Mouse (Mus musculus): ENCODE results near the gene Rgs3. TPM values are rescaled to one million over a fixed set of nuclear protein-coding genes. Genes with fewer than 3 reads are reported as not detected.

Gene Rgs3
- polyA plus RNA-seq, 1 experiment from 2014 or later: 49.1 TPM

- Histone ChIP-seq H3K4me3 (replicated peaks; ENCODE audit: low read depth, low read length) (no peak overlapping the region), H3K9me3 (ENCODE audit: control insufficient read depth, low read length) (no peaks in the 10 kb centered on the region), H3K4me2 (ENCODE audit: low read length) (no peak overlapping the region), H3K36me3 (ENCODE audit: control insufficient read depth, insufficient read depth, low read length) (no peaks in the 10 kb centered on the region), H3K9ac (replicated peaks; ENCODE audit: low read length) (no peak overlapping the region), H3K27me3 (ENCODE audit: control insufficient read depth, insufficient read depth, low read length) (no peaks in the 10 kb centered on the region), H3K4me1 (ENCODE audit: control insufficient read depth, insufficient read depth, low read length) (peaks cover 2% of the 10 kb centered on the region; the same call in 1 of the 2 replicates), H3K27ac (replicated peaks; ENCODE audit: low read depth, low read length) (no peak overlapping the region)
- DNase-seq (no peak), ATAC-seq (ENCODE audit: low FRiP score, low TSS enrichment) (no peak)
- 88% methylated on average over 13 of the region's 13 CpGs for WGBS
Measured at GRCm38 (mm10) chr4:62669094-62670071, 109.7 kb downstream of the Rgs3 start.

DNA sequence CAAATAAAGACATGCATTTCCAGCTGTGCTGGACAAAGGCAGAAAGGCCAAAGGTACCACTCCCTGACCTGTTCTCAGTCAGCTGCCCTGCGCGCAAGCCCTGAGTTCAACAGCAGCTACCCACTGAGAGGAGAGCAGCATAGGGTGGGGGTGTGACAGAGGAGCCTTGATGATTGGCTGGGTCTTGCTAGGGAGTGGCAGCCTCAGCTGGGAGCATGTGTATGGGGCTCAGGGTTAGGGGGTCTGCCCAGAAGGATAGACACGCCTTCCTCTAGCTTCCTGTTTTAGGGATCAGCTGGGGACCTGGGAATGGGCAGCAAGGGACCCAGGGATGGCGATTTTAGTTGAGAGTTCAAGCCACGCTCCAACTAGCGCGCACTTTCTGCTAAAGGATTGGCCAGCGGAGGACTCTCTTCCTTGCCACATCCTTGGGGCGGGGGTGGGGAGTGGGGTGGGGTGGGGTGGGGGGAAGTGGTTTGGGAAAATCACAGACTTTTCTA is 113.9 kb downstream of the Rgs3 start:
- peak overlapping the region; percentile 82 for H3K9ac ChIP-seq (replicated peaks; ENCODE audit: low read length)
- no peaks in the 10 kb centered on the region for H3K36me3 ChIP-seq (ENCODE audit: control insufficient read depth, insufficient read depth, low read length)
- peak; percentile 53 for DNase-seq
- peak overlapping the region; percentile 60 for H3K4me3 ChIP-seq (replicated peaks; ENCODE audit: low read depth, low read length)
- peak; percentile 66 for ATAC-seq (ENCODE audit: low FRiP score, low TSS enrichment)
- WGBS: 4% methylated on average over 9 of the region's 9 CpGs
- no peaks in the 10 kb centered on the region for H3K9me3 ChIP-seq (ENCODE audit: control insufficient read depth, low read length)
- H3K4me2 ChIP-seq (ENCODE audit: low read length): peak overlapping the region; percentile 85
- peak overlapping the region; percentile 74 for H3K27ac ChIP-seq (replicated peaks; ENCODE audit: low read depth, low read length)
- no peaks in the 10 kb centered on the region for H3K27me3 ChIP-seq (ENCODE audit: control insufficient read depth, insufficient read depth, low read length)
- peaks cover 40% of the 10 kb centered on the region for H3K4me1 ChIP-seq (ENCODE audit: control insufficient read depth, insufficient read depth, low read length)

DNA sequence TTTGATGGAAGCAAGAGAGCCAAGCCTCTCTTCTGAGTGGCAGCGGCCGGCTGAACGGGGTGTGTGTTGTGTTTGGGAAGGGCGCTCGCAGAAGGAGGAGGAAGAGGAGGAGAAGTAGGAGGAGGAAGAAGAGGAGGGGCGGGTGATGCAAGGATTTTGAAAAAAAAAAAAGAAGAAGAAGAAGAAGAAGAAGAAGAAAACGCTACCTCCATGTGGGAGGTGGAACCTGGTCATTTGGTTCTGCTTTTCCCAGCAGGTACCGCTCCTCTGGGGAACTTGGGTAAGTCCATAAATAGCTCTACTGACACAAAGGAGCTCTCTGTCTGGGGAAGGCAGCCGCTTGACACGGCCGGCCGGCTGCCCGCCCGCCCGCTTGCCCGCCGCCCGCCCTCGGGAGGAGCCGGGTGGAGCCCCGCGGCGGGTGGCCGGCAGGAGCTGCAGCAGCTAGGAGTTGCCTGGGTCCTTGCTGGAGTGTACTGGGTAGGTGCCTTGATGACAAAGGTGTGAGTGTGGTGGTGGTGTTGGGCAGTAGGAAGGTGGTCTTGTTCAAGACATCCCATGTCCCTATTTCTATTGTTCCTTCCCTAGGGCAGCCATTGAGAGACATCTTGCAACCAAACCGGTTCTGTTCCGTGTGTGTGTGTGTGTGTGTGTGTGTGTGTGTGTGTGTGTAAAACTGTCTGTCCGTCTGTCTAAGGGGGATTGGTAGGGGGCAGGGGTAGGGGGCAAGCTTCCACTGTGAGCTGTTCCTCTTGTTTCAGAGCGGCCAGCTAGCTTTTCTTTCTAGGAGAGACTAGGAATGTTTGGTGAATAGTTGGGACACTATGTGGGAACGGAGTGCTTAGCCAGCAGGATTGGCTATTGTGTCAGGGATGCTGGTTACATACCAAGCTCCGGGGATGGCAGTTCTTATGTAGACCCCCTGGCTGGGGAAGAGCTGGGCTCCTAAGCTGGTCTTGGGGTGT is 114.7 kb downstream of the Rgs3 start:
- Histone ChIP-seq H3K9ac (replicated peaks; ENCODE audit: low read length) (peak overlapping the region; percentile 82), H3K4me3 (replicated peaks; ENCODE audit: low read depth, low read length) (peak overlapping the region; percentile 60), H3K9me3 (ENCODE audit: control insufficient read depth, low read length) (no peaks in the 10 kb centered on the region), H3K27ac (replicated peaks; ENCODE audit: low read depth, low read length) (peak overlapping the region; percentile 74), H3K4me2 (ENCODE audit: low read length) (peak overlapping the region; percentile 85), H3K4me1 (ENCODE audit: control insufficient read depth, insufficient read depth, low read length) (peaks cover 48% of the 10 kb centered on the region), H3K27me3 (ENCODE audit: control insufficient read depth, insufficient read depth, low read length) (no peaks in the 10 kb centered on the region), H3K36me3 (ENCODE audit: control insufficient read depth, insufficient read depth, low read length) (no peaks in the 10 kb centered on the region)
- WGBS: 1% methylated on average over 30 of the region's 30 CpGs
- DNase-seq (peak; percentile 70), ATAC-seq (ENCODE audit: low FRiP score, low TSS enrichment) (peak; percentile 49; the same call in 1 of the 2 replicates)

GRCm38 (mm10) chr4:62675394-62675793 is 115.7 kb downstream of the Rgs3 start:
- H3K4me1 ChIP-seq (ENCODE audit: control insufficient read depth, insufficient read depth, low read length): peaks cover 48% of the 10 kb centered on the region
- peak; percentile 37 for DNase-seq
- 88% methylated on average over 2 of the region's 2 CpGs for WGBS

GRCm38 (mm10) chr4:62677047-62677737 is 117.5 kb downstream of the Rgs3 start:
- H3K27me3 ChIP-seq (ENCODE audit: control insufficient read depth, insufficient read depth, low read length): no peaks in the 10 kb centered on the region
- H3K4me1 ChIP-seq (ENCODE audit: control insufficient read depth, insufficient read depth, low read length): peaks cover 51% of the 10 kb centered on the region
- ATAC-seq (ENCODE audit: low FRiP score, low TSS enrichment) (no peak), DNase-seq (no peak)
- no peak overlapping the region for H3K27ac ChIP-seq (replicated peaks; ENCODE audit: low read depth, low read length)
- H3K4me3 ChIP-seq (replicated peaks; ENCODE audit: low read depth, low read length): 0 out of 2 replicates have a peak overlapping the region, but pooled peaks have one; percentile 12
- no peaks in the 10 kb centered on the region for H3K9me3 ChIP-seq (ENCODE audit: control insufficient read depth, low read length)
- peak overlapping the region; percentile 14; the same call in 1 of the 2 replicates for H3K9ac ChIP-seq (replicated peaks; ENCODE audit: low read length)
- H3K4me2 ChIP-seq (ENCODE audit: low read length): peak overlapping the region; percentile 85
- 51% methylated on average over 10 of the region's 10 CpGs for WGBS
- peaks cover 11% of the 10 kb centered on the region for H3K36me3 ChIP-seq (ENCODE audit: control insufficient read depth, insufficient read depth, low read length)

More at GRCm38 (mm10) chr4:62675394-62675793, 115.7 kb downstream of the Rgs3 start:
- no peaks in the 10 kb centered on the region for H3K9me3 ChIP-seq (ENCODE audit: control insufficient read depth, low read length)
- H3K4me2 ChIP-seq (ENCODE audit: low read length): peak overlapping the region; percentile 85
- H3K27me3 ChIP-seq (ENCODE audit: control insufficient read depth, insufficient read depth, low read length): no peaks in the 10 kb centered on the region
- H3K36me3 ChIP-seq (ENCODE audit: control insufficient read depth, insufficient read depth, low read length): 0 out of 2 replicates have a peak, but pooled peaks cover 2% of the 10 kb centered on the region
- peak overlapping the region; percentile 60 for H3K4me3 ChIP-seq (replicated peaks; ENCODE audit: low read depth, low read length)
- ATAC-seq (ENCODE audit: low FRiP score, low TSS enrichment): no peak
- H3K9ac ChIP-seq (replicated peaks; ENCODE audit: low read length): peak overlapping the region; percentile 82
- peak overlapping the region; percentile 74; the same call in 1 of the 2 replicates for H3K27ac ChIP-seq (replicated peaks; ENCODE audit: low read depth, low read length)

- 82% methylated on average over 9 of the region's 9 CpGs for WGBS
- Histone ChIP-seq H3K9ac (replicated peaks; ENCODE audit: low read length) (no peak overlapping the region), H3K4me1 (ENCODE audit: control insufficient read depth, insufficient read depth, low read length) (peaks cover 49% of the 10 kb centered on the region), H3K4me3 (replicated peaks; ENCODE audit: low read depth, low read length) (no peak overlapping the region), H3K27me3 (ENCODE audit: control insufficient read depth, insufficient read depth, low read length) (no peaks in the 10 kb centered on the region), H3K9me3 (ENCODE audit: control insufficient read depth, low read length) (no peaks in the 10 kb centered on the region), H3K27ac (replicated peaks; ENCODE audit: low read depth, low read length) (no peak overlapping the region), H3K4me2 (ENCODE audit: low read length) (no peak overlapping the region), H3K36me3 (ENCODE audit: control insufficient read depth, insufficient read depth, low read length) (peaks cover 18% of the 10 kb centered on the region)
- no peak for ATAC-seq (ENCODE audit: low FRiP score, low TSS enrichment)
- no peak for DNase-seq
Measured at GRCm38 (mm10) chr4:62679157-62679556, 119.5 kb downstream of the Rgs3 start.

DNA sequence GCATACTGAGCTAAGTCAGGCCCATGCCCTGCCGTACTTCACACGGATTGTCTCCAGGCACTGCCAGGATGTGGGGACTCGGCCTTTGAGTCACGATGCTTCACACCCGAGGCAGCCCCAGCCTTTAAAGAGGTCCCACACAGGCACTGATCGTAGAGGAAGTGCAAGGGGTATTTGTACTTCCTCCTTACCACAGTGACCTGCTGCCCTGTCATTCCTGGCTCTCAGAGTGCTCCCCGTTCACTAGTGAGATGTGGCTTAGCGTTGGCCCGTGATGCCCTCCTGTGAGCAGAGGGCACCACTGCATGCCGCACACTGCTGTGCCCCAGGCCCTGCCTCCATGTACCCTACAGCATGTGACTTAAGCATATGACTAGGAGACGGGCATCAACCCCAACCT is 121.8 kb downstream of the Rgs3 start:
- H3K4me2 ChIP-seq (ENCODE audit: low read length): no peak overlapping the region
- H3K4me1 ChIP-seq (ENCODE audit: control insufficient read depth, insufficient read depth, low read length): peaks cover 32% of the 10 kb centered on the region
- no peak overlapping the region for H3K27ac ChIP-seq (replicated peaks; ENCODE audit: low read depth, low read length)
- DNase-seq (no peak), ATAC-seq (ENCODE audit: low FRiP score, low TSS enrichment) (no peak)
- H3K36me3 ChIP-seq (ENCODE audit: control insufficient read depth, insufficient read depth, low read length): peaks cover 18% of the 10 kb centered on the region
- H3K9ac ChIP-seq (replicated peaks; ENCODE audit: low read length): no peak overlapping the region
- no peaks in the 10 kb centered on the region for H3K27me3 ChIP-seq (ENCODE audit: control insufficient read depth, insufficient read depth, low read length)
- no peaks in the 10 kb centered on the region for H3K9me3 ChIP-seq (ENCODE audit: control insufficient read depth, low read length)
- 88% methylated on average over 11 of the region's 11 CpGs for WGBS
- no peak overlapping the region for H3K4me3 ChIP-seq (replicated peaks; ENCODE audit: low read depth, low read length)

DNA sequence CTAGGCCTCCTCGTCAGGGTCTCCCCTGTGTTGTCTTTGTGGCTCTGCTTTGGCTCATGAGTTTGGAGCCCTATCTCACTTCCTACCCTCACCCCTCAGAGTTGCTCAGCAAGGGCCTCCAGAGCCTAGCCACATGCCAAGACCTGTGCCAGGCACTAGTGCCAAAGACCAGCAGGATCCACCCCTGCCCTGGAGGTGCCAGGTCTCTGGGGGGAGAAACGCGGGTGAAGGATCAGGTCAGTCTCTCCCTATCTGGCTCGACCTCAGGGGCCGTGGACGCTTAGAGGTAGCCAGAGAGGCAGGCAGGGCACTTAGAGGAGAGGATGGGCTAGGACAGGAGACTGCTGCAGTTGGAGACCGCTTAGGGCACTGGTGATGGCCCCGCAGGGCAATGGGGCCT is 122.7 kb downstream of the Rgs3 start:
- ATAC-seq (ENCODE audit: low FRiP score, low TSS enrichment): no peak
- no peak overlapping the region for H3K9ac ChIP-seq (replicated peaks; ENCODE audit: low read length)
- H3K27ac ChIP-seq (replicated peaks; ENCODE audit: low read depth, low read length): no peak overlapping the region
- WGBS: 94% methylated on average over 8 of the region's 8 CpGs
- peaks cover 18% of the 10 kb centered on the region for H3K36me3 ChIP-seq (ENCODE audit: control insufficient read depth, insufficient read depth, low read length)
- no peak for DNase-seq
- no peak overlapping the region for H3K4me3 ChIP-seq (replicated peaks; ENCODE audit: low read depth, low read length)
- no peaks in the 10 kb centered on the region for H3K9me3 ChIP-seq (ENCODE audit: control insufficient read depth, low read length)
- H3K4me2 ChIP-seq (ENCODE audit: low read length): no peak overlapping the region
- peaks cover 27% of the 10 kb centered on the region for H3K4me1 ChIP-seq (ENCODE audit: control insufficient read depth, insufficient read depth, low read length)
- H3K27me3 ChIP-seq (ENCODE audit: control insufficient read depth, insufficient read depth, low read length): no peaks in the 10 kb centered on the region

Data from midbrain, embryonic 14.5 days (tissue).